Mouse (Mus musculus): ENCODE results near the gene Pick1. TPM values are rescaled to one million over a fixed set of nuclear protein-coding genes. Genes with fewer than 3 reads are reported as not detected.

The Pick1 gene
- polyA plus RNA-seq, 1 experiment, result 29.8 TPM

DNA sequence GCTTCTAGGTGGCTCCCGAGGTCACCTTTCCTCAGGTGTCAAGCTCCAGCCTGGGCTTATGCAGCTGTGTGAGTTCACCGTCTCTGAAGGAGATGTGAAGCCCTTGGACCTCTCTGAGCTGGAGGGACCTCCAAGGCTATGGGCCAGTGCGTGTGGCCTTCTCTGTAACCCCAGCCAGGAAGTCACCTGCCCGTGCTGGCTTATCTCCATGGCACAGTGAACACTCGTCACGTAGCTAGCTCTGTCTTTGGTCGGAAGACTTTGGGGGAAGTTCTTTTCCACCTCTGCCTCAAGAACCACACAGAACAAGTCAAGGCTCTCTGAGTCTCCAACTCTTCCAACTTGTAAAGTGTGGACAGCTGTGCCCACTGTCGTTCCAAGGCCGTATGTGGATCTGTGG lies 34.9 kb upstream of the Pick1 start:
- H3K27ac ChIP-seq (ENCODE audit: insufficient read depth, low read depth, low read length), result no peak overlapping the region
- H3K4me1 ChIP-seq (ENCODE audit: control insufficient read depth, insufficient read depth, low read length), result no peaks in the 10 kb centered on the region
- no peaks in the 10 kb centered on the region for H3K27me3 ChIP-seq (replicated peaks; ENCODE audit: control insufficient read depth, insufficient read depth, low read length)
- no peaks in the 10 kb centered on the region for H3K36me3 ChIP-seq (ENCODE audit: control insufficient read depth, insufficient read depth, low read length)
- TF ChIP-seq CTCF (conservative IDR thresholded peaks at IDR 0.05; ENCODE audit: insufficient read depth, insufficient read length, low read depth, low read length) (no peak), POLR2A (IDR thresholded peaks at IDR 0.05; ENCODE audit: low read depth, low read length) (no peak)
- H3K4me3 ChIP-seq (ENCODE audit: insufficient read depth, low read depth, low read length), result no peak overlapping the region
- WGBS, result 76% methylated on average over 9 of the region's 9 CpGs
- no peak for DNase-seq

DNA sequence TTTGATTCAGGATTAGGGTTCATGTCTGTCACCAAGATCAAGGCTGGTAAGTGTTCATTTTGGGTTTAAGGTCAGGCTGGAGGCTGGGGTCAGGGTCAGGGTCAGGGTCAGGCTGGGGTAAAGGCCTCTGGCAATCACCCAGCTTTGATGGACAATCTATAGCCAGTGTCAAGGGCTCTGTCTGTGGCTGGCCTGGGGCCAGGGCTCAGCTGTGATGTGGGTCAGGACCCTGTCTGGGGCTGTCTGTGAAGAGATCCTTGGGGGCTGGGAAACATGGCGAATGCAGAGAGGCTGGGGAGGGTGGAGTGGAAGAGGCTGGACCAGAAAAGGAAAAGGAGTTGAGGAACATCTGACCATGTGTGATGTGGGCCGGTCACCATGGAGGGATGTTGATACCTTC lies 34.0 kb upstream of the Pick1 start:
- Histone ChIP-seq H3K4me3 (ENCODE audit: insufficient read depth, low read depth, low read length) (no peak overlapping the region), H3K4me1 (ENCODE audit: control insufficient read depth, insufficient read depth, low read length) (no peaks in the 10 kb centered on the region), H3K27ac (ENCODE audit: insufficient read depth, low read depth, low read length) (no peak overlapping the region), H3K36me3 (ENCODE audit: control insufficient read depth, insufficient read depth, low read length) (no peaks in the 10 kb centered on the region), H3K27me3 (replicated peaks; ENCODE audit: control insufficient read depth, insufficient read depth, low read length) (no peaks in the 10 kb centered on the region)
- 90% methylated on average over 2 of the region's 2 CpGs for WGBS
- no peak for TF ChIP-seq POLR2A (IDR thresholded peaks at IDR 0.05; ENCODE audit: low read depth, low read length)
- TF ChIP-seq CTCF (conservative IDR thresholded peaks at IDR 0.05; ENCODE audit: insufficient read depth, insufficient read length, low read depth, low read length), result no peak
- no peak for DNase-seq

GRCm38 (mm10) chr15:79195492-79195891 lies 33.5 kb upstream of the Pick1 start:
- 75% methylated on average over 8 of the region's 8 CpGs for WGBS
- H3K27me3 ChIP-seq (replicated peaks; ENCODE audit: control insufficient read depth, insufficient read depth, low read length), result no peaks in the 10 kb centered on the region
- DNase-seq, result no peak
- no peaks in the 10 kb centered on the region for H3K36me3 ChIP-seq (ENCODE audit: control insufficient read depth, insufficient read depth, low read length)
- no peak overlapping the region for H3K4me3 ChIP-seq (ENCODE audit: insufficient read depth, low read depth, low read length)
- no peak for TF ChIP-seq POLR2A (IDR thresholded peaks at IDR 0.05; ENCODE audit: low read depth, low read length)
- no peak for TF ChIP-seq CTCF (conservative IDR thresholded peaks at IDR 0.05; ENCODE audit: insufficient read depth, insufficient read length, low read depth, low read length)
- no peaks in the 10 kb centered on the region for H3K4me1 ChIP-seq (ENCODE audit: control insufficient read depth, insufficient read depth, low read length)
- H3K27ac ChIP-seq (ENCODE audit: insufficient read depth, low read depth, low read length), result no peak overlapping the region

DNA sequence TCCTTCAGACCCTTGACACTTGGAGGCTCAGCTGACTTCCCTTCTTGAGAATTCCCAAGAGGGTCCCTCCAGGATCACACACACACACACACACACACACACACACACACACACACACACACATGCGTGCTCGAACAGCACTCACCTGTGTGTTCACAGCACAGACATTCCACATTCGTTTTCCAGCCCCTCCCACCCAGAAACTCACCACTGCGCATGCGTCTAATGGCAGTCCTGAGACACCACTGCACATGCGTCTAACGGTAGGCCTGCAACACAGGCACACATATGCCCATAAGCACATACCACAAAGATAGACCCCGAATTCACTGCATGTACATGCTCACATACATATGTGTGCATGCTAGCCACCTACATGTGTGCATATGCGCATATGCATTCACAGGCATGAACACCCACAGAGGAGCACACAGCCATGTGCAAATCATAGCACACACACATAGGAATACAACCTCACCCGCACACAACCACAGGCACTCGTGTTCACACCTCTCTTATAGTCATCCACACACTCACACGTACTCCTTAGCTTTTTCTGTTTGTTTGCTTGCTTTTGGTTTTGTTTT lies 29.5 kb upstream of the Pick1 start:
- Histone ChIP-seq H3K4me1 (ENCODE audit: control insufficient read depth, insufficient read depth, low read length) (no peaks in the 10 kb centered on the region), H3K4me3 (ENCODE audit: insufficient read depth, low read depth, low read length) (no peak overlapping the region), H3K36me3 (ENCODE audit: control insufficient read depth, insufficient read depth, low read length) (no peaks in the 10 kb centered on the region), H3K27me3 (replicated peaks; ENCODE audit: control insufficient read depth, insufficient read depth, low read length) (no peaks in the 10 kb centered on the region), H3K27ac (ENCODE audit: insufficient read depth, low read depth, low read length) (no peak overlapping the region)
- DNase-seq, result no peak
- 93% methylated on average over 12 of the region's 12 CpGs for WGBS
- TF ChIP-seq CTCF (conservative IDR thresholded peaks at IDR 0.05; ENCODE audit: insufficient read depth, insufficient read length, low read depth, low read length) (no peak), POLR2A (IDR thresholded peaks at IDR 0.05; ENCODE audit: low read depth, low read length) (no peak)

DNA sequence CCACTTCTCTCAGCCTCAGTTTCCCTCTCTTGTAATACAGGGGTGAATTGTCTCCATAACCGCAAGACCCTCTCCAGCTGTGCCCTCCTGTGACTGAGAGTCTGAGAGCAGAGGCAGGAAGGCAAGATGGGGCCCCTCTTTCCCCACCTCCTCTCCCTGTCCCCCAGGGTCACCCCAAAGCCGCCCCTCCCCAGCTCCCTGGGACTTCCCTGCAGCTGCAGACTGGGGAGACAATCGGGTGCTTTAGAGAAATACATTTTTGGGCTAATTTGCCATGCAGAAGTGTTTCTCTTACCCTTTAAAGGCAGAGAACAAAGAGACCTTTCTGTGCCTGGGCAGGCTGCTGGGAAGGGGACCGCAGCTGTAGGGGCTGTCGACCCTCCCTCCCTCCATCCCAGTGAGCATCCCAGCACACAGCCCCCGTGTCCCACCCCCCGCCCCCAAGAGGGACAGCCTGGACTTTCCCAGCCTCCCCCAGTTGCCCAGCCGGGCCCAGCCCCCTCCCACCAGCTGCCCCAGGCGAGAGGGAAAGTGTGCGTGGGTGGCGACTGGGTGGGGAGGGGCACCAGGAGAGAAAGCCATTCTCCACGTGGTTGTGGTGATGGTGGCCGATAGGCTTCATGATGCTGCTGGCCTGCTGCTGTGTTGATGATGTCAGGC lies 27.4 kb upstream of the Pick1 start:
- H3K27me3 ChIP-seq (replicated peaks; ENCODE audit: control insufficient read depth, insufficient read depth, low read length), result no peaks in the 10 kb centered on the region
- H3K4me3 ChIP-seq (ENCODE audit: insufficient read depth, low read depth, low read length), result no peak overlapping the region
- TF ChIP-seq CTCF (conservative IDR thresholded peaks at IDR 0.05; ENCODE audit: insufficient read depth, insufficient read length, low read depth, low read length) (no peak), POLR2A (IDR thresholded peaks at IDR 0.05; ENCODE audit: low read depth, low read length) (no peak)
- no peak for DNase-seq
- H3K27ac ChIP-seq (ENCODE audit: insufficient read depth, low read depth, low read length), result no peak overlapping the region
- H3K36me3 ChIP-seq (ENCODE audit: control insufficient read depth, insufficient read depth, low read length), result no peaks in the 10 kb centered on the region
- WGBS, result 37% methylated on average over 12 of the region's 13 CpGs
- no peaks in the 10 kb centered on the region for H3K4me1 ChIP-seq (ENCODE audit: control insufficient read depth, insufficient read depth, low read length)

DNA sequence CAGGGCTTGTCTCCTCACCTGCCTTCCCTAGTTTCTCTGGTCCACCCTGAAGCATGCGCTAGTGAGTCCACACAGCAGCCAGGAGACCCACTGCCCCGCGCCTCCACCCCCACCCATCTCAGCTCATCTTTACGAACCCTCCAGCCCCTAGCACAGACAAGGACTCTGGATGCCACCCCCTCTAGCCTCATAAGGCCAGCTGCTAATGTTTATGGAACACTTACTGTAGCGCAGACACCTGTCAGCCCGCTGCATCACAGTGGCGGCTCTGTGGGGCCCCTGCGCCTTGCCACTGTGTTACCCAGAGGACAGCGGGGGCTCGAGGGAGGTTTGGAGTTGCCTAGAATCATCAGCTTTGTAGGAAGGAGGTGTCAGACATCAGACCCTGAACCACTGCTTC lies 26.4 kb upstream of the Pick1 start:
- WGBS, result 66% methylated on average over 10 of the region's 10 CpGs
- H3K27ac ChIP-seq (ENCODE audit: insufficient read depth, low read depth, low read length), result no peak overlapping the region
- H3K4me3 ChIP-seq (ENCODE audit: insufficient read depth, low read depth, low read length), result no peak overlapping the region
- no peaks in the 10 kb centered on the region for H3K27me3 ChIP-seq (replicated peaks; ENCODE audit: control insufficient read depth, insufficient read depth, low read length)
- DNase-seq, result no peak
- no peaks in the 10 kb centered on the region for H3K36me3 ChIP-seq (ENCODE audit: control insufficient read depth, insufficient read depth, low read length)
- H3K4me1 ChIP-seq (ENCODE audit: control insufficient read depth, insufficient read depth, low read length), result no peaks in the 10 kb centered on the region
- TF ChIP-seq POLR2A (IDR thresholded peaks at IDR 0.05; ENCODE audit: low read depth, low read length) (no peak), CTCF (conservative IDR thresholded peaks at IDR 0.05; ENCODE audit: insufficient read depth, insufficient read length, low read depth, low read length) (no peak)

GRCm38 (mm10) chr15:79208211-79208610 lies 20.8 kb upstream of the Pick1 start:
- no peak for DNase-seq
- no peak overlapping the region for H3K27ac ChIP-seq (ENCODE audit: insufficient read depth, low read depth, low read length)
- 69% methylated on average over 6 of the region's 6 CpGs for WGBS

More at GRCm38 (mm10) chr15:79208211-79208610, 20.8 kb upstream of the Pick1 start:
- Histone ChIP-seq H3K36me3 (ENCODE audit: control insufficient read depth, insufficient read depth, low read length) (no peaks in the 10 kb centered on the region), H3K4me1 (ENCODE audit: control insufficient read depth, insufficient read depth, low read length) (no peaks in the 10 kb centered on the region), H3K27me3 (replicated peaks; ENCODE audit: control insufficient read depth, insufficient read depth, low read length) (no peaks in the 10 kb centered on the region), H3K4me3 (ENCODE audit: insufficient read depth, low read depth, low read length) (no peak overlapping the region)
- TF ChIP-seq POLR2A (IDR thresholded peaks at IDR 0.05; ENCODE audit: low read depth, low read length) (no peak), CTCF (conservative IDR thresholded peaks at IDR 0.05; ENCODE audit: insufficient read depth, insufficient read length, low read depth, low read length) (no peak)

Data from kidney, adult 2 months (tissue).